In the genomic region with DNA sequence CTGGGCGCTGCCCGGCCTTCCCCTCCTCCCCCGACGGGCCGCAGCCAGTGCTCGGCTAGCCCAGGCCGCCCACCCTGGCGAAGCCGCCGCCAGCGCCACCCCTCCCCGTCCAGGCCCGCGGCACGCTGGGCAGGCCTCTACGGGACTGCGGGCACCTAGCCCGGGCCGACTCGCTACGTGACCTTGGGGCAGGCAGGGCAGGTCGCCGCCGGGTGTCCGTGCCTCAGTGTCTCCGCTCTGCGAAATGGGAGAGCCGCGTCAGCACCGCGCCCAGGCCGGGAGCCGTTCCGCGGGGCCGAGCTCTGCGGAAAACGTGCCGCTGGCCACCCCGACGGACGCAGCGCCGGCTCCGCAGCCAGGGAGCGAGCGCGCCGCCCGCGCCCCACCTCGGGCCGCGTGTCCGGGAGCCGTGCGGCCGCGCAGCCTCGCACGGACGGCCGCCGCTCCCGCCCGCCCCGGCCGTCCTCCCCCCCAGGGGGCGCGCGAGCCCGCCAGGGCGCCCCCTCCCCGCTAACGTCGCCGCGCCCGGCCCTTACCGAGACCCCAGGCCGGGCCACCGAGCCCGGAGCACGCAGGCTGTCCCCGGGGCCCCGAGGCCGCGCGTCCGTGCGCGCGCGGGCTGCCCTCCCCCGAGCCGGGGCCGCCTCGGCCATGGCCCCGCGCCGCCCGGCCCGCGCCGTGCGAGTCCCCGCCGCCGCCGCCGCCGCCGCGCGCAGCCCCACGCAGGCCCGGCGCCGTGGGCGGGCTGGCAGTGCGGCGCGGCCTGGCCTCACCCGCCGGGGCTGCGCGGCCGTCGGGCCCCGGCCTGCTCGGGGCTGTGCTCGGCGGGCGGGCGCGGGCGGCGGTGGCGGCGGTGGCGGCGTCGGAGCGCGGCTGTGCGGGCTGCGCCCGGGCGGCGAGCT, we compare ENCODE assay signal across 8 mouse cellular contexts. TPM values are rescaled to one million over a fixed set of nuclear protein-coding genes. Genes with fewer than 3 reads are reported as not detected.
DNase-seq lines count a peak whose midpoint lies in the region; ATAC-seq and TF ChIP-seq lines count a peak whose summit lies in the region.

No protein-coding gene starts in this region.

- whole genome bisulfite sequencing in embryonic facial prominence, embryonic 10.5 days = 11% methylated on average over 148 of the region's 150 CpGs
- WGBS in heart, embryonic 13.5 days = 1% methylated on average over 53 of the region's 150 CpGs
- WGBS in kidney, embryonic 16.5 days = 0% methylated on average over 70 of the region's 150 CpGs

- H3K36me3 ChIP-seq in ES-Bruce4 (ENCODE audit: control insufficient read depth, insufficient read depth, low read length, poor library complexity, severe bottlenecking) = peaks cover 11% of the 10 kb centered on the region
- peaks cover 27% of the 10 kb centered on the region for H3K36me3 ChIP-seq in embryonic facial prominence, embryonic 10.5 days (replicated peaks)
- H3K36me3 ChIP-seq in heart, embryonic 13.5 days = peaks cover 26% of the 10 kb centered on the region
- peaks cover 23% of the 10 kb centered on the region for H3K36me3 ChIP-seq in kidney, embryonic 16.5 days (ENCODE audit: insufficient read depth, low read length)

- H3K4me2 ChIP-seq in heart, embryonic 13.5 days = peak overlapping the region; percentile 91
- H3K4me2 ChIP-seq in kidney, embryonic 16.5 days (replicated peaks; ENCODE audit: low read depth, low read length) = peak overlapping the region; percentile 65

- peak; percentile 37 for ATAC-seq in heart, embryonic 13.5 days (ENCODE audit: extremely low read depth, insufficient number of reproducible peaks, low FRiP score, low TSS enrichment)
- ATAC-seq in kidney, embryonic 16.5 days (ENCODE audit: low FRiP score, low TSS enrichment) = peak; percentile 72

- no peak for TF ChIP-seq POLR2A in ES-Bruce4 (IDR thresholded peaks at IDR 0.05; ENCODE audit: insufficient read depth, low read length)

- no peaks in the 10 kb centered on the region for H3K4me1 ChIP-seq in ES-Bruce4 (ENCODE audit: control insufficient read depth, insufficient read depth, low read length)
- peaks cover 22% of the 10 kb centered on the region for H3K4me1 ChIP-seq in embryonic facial prominence, embryonic 10.5 days
- peaks cover 16% of the 10 kb centered on the region for H3K4me1 ChIP-seq in heart, embryonic 13.5 days
- peaks cover 17% of the 10 kb centered on the region for H3K4me1 ChIP-seq in kidney, embryonic 16.5 days (ENCODE audit: insufficient read depth, low read length)

- TF ChIP-seq EP300 in ES-Bruce4 (IDR thresholded peaks at IDR 0.05; ENCODE audit: insufficient read depth, low read depth, low read length) = no peak

- peak overlapping the region; percentile 91 for H3K4me3 ChIP-seq in ES-Bruce4 (ENCODE audit: low read depth, low read length)
- peak overlapping the region; percentile 86 for H3K4me3 ChIP-seq in embryonic facial prominence, embryonic 10.5 days
- peak overlapping the region; percentile 82 for H3K4me3 ChIP-seq in heart, embryonic 13.5 days
- H3K4me3 ChIP-seq in kidney, embryonic 16.5 days (ENCODE audit: low read length) = peak overlapping the region; percentile 64

- TF ChIP-seq CTCF in ES-Bruce4 (IDR thresholded peaks at IDR 0.05; ENCODE audit: low read depth, low read length) = no peak

- no peaks in the 10 kb centered on the region for H3K27me3 ChIP-seq in ES-Bruce4 (ENCODE audit: control insufficient read depth, insufficient read depth, low read length, poor library complexity, severe bottlenecking)
- H3K27me3 ChIP-seq in embryonic facial prominence, embryonic 10.5 days (replicated peaks; ENCODE audit: low read depth, poor library complexity, severe bottlenecking) = no peaks in the 10 kb centered on the region
- peaks cover 50% of the 10 kb centered on the region for H3K27me3 ChIP-seq in heart, embryonic 13.5 days (replicated peaks)
- H3K27me3 ChIP-seq in kidney, embryonic 16.5 days (ENCODE audit: insufficient read depth, low read length) = no peaks in the 10 kb centered on the region

- DNase-seq in adrenal gland, adult 8-10 months = peak; percentile 21
- peak; percentile 69 for DNase-seq in embryonic facial prominence, embryonic 10.5 days (ENCODE audit: low spot score)
- DNase-seq in lung, postnatal 10 days = peak; percentile 45
- peak; percentile 17 for DNase-seq in ovary, postnatal 10 days (ENCODE audit: low spot score)
- DNase-seq in urinary bladder, postnatal 36 days (ENCODE audit: low spot score in 2 of 2) = peak; percentile 13 to 29

- peak overlapping the region; percentile 17; the same call in 1 of the 2 replicates for H3K27ac ChIP-seq in ES-Bruce4 (ENCODE audit: insufficient read depth, low read length)
- peak overlapping the region; percentile 94 for H3K27ac ChIP-seq in embryonic facial prominence, embryonic 10.5 days (replicated peaks)
- H3K27ac ChIP-seq in heart, embryonic 13.5 days (replicated peaks) = peak overlapping the region; percentile 80
- H3K27ac ChIP-seq in kidney, embryonic 16.5 days (ENCODE audit: low read length) = peak overlapping the region; percentile 93

- H3K9me3 ChIP-seq in ES-Bruce4 (replicated peaks; ENCODE audit: control insufficient read depth, insufficient read depth, low read length, poor library complexity, severe bottlenecking) = no peaks in the 10 kb centered on the region
- no peaks in the 10 kb centered on the region for H3K9me3 ChIP-seq in embryonic facial prominence, embryonic 10.5 days
- H3K9me3 ChIP-seq in heart, embryonic 13.5 days = no peaks in the 10 kb centered on the region
- no peaks in the 10 kb centered on the region for H3K9me3 ChIP-seq in kidney, embryonic 16.5 days (ENCODE audit: low read length)

- peak overlapping the region; percentile 98 for H3K9ac ChIP-seq in ES-Bruce4 (ENCODE audit: low read depth, poor library complexity, severe bottlenecking)
- H3K9ac ChIP-seq in heart, embryonic 13.5 days = peak overlapping the region; percentile 90
- peak overlapping the region; percentile 91 for H3K9ac ChIP-seq in kidney, embryonic 16.5 days (replicated peaks; ENCODE audit: low read length)

RNA-seq across cellular contexts. Expression of a gene that starts 1.0 kb away (rescaled TPM):
- 22.6 and 23.3 TPM in 2 replicates for polyA plus RNA-seq in ES-Bruce4 (2011; ENCODE audit: insufficient read depth, insufficient read length, low read depth, missing spikeins)
- total RNA-seq in adrenal gland, adult 8-10 months (2022) = 10 to 100 TPM; 23.9 to 31.1 (median 27.5) TPM
- polyA plus RNA-seq in embryonic facial prominence, embryonic 10.5 days (2016; fragmentation: Nextera tagmentation; extraction: Ambion mirVana) = 12.4 and 13.4 TPM in 2 replicates
- polyA plus RNA-seq in heart, embryonic 13.5 days (2015; fragmentation: Nextera tagmentation; extraction: Ambion mirVana) = 2.6 and 2.8 TPM in 2 replicates
- 7.9 and 9.0 TPM in 2 replicates for polyA plus RNA-seq in kidney, embryonic 16.5 days (2015; fragmentation: Nextera tagmentation; extraction: Ambion mirVana)

RNA-seq across cellular contexts. Expression of a gene that starts 38.7 kb away (rescaled TPM):
- 18.5 and 20.0 TPM in 2 replicates for polyA plus RNA-seq in ES-Bruce4 (2011; ENCODE audit: insufficient read depth, insufficient read length, low read depth, missing spikeins)
- total RNA-seq in adrenal gland, adult 8-10 months (2022) = 10 to 100 TPM; 25.6 to 34.6 (median 28.7) TPM
- polyA plus RNA-seq in embryonic facial prominence, embryonic 10.5 days (2016; fragmentation: Nextera tagmentation; extraction: Ambion mirVana) = 21.6 and 23.6 TPM in 2 replicates
- polyA plus RNA-seq in heart, embryonic 13.5 days (2015; fragmentation: Nextera tagmentation; extraction: Ambion mirVana) = 8.2 and 8.3 TPM in 2 replicates
- polyA plus RNA-seq in kidney, embryonic 16.5 days (2015; fragmentation: Nextera tagmentation; extraction: Ambion mirVana) = 9.1 and 16.4 TPM in 2 replicates

Comparison
In these comparisons a context has a peak if more than half of its experiments do, and no peak if none do; other contexts are left out.
1. Peak in every context shown above with its lines: DNase-seq, ATAC-seq, H3K4me3 ChIP-seq and H3K27ac ChIP-seq.
2. H3K27ac ChIP-seq: peak in every context shown above with its lines; median percentile 94 in embryonic facial prominence, embryonic 10.5 days; 93 in kidney, embryonic 16.5 days; 80 in heart, embryonic 13.5 days; 17 in ES-Bruce4.
3. DNase-seq: peak in every context shown above with its lines; median percentile 69 in embryonic facial prominence, embryonic 10.5 days; 45 in lung, postnatal 10 days; 21 in adrenal gland, adult 8-10 months; 21 in urinary bladder, postnatal 36 days; 17 in ovary, postnatal 10 days.